ENCODE assay signal across 7 mouse cellular contexts in the genomic region with DNA sequence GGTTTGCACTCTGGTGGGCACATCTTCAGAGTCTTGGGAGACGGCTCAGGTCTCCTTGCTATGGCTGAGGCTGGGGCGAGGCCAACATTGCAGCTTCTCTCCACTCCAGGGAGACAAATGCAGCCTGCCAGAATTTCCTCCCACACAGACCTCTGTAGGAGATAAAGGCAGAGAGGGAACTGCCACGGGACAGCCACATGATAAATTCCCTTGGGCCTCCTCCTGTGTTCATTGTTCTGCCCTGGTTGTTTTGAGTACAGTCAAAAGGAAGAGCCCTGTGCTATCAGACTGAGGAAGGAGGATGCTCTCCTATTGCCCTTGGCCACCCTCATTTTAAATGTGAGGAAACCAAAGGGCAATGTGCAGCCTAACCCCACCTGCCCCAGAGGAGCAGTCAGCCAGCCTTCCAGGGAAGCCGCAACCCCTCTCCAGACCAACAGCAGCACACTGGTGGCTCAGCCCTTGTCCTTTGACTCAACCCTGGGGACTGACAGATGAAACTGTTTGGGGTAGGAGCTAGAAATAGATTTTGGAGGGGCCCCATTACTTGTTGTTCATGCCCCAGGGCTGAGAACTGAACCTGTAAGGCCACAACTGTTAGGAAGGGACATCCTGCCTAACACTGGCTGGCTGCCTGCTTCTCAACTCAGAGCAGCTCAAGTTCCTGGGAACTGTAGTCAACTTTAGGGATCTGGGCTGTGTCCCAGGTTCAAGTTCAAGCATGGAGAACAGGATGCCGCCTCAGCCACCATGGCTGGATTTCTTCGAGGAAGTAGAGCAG.
DNase-seq lines count a peak whose midpoint lies in the region; ATAC-seq and TF ChIP-seq lines count a peak whose summit lies in the region.

No protein-coding gene starts in this region.

- no peak overlapping the region for H3K4me3 ChIP-seq in hindbrain, embryonic 10.5 days
- H3K4me3 ChIP-seq in left cerebral cortex, adult 2 months: no peak overlapping the region

- H3K9me3 ChIP-seq in hindbrain, embryonic 10.5 days: no peaks in the 10 kb centered on the region

- DNase-seq in MN1 (ENCODE audit: low spot score): peak; percentile 77
- DNase-seq in adrenal gland, adult 8-10 months: peak; percentile 64
- peak; percentile 16 to 60 for DNase-seq in frontal cortex, adult 2 months (ENCODE audit: extremely low spot score in 1 of 2, low spot score in 1 of 2)
- DNase-seq in hindbrain, embryonic 10.5 days (ENCODE audit: low spot score): no peak
- DNase-seq in left cerebral cortex, adult 2 months (ENCODE audit: extremely low spot score in 1 of 2, low spot score in 2 of 2): peak; percentile 32 to 33
- DNase-seq in urinary bladder, postnatal 4 days (ENCODE audit: low spot score in 2 of 2): peak; percentile 68 to 75

- WGBS in hindbrain, embryonic 10.5 days: 46% methylated on average over 6 of the region's 6 CpGs

- no peaks in the 10 kb centered on the region for H3K27me3 ChIP-seq in hindbrain, embryonic 10.5 days (ENCODE audit: insufficient read depth, poor library complexity, severe bottlenecking)

- peak overlapping the region; percentile 82 for H3K27ac ChIP-seq in hindbrain, embryonic 10.5 days
- no peak overlapping the region for H3K27ac ChIP-seq in left cerebral cortex, adult 2 months

- intact Hi-C loops in left cerebral cortex, adult 2 months (cut with DNase I): no loop called here

- no peaks in the 10 kb centered on the region for H3K36me3 ChIP-seq in hindbrain, embryonic 10.5 days

- no peak for TF ChIP-seq CTCF in left cerebral cortex, adult 2 months (IDR thresholded peaks at IDR 0.05)

- peaks cover 66% of the 10 kb centered on the region for H3K4me1 ChIP-seq in hindbrain, embryonic 10.5 days (replicated peaks)

- ATAC-seq in megakaryocyte progenitor cell, adult 5-6 weeks (replicated peaks; ENCODE audit: poor library complexity): peak; percentile 69
